Mouse (Mus musculus) myocyte (in vitro differentiated cells): ENCODE data around the gene Ube2s. TPM values are rescaled to one million over a fixed set of nuclear protein-coding genes. Genes with fewer than 3 reads are reported as not detected.

ENCODE experiments used
- H3K27me3 ChIP-seq: one replicate; pipeline ENCODE4 v1.6.1; 2011; ENCODE audit not compliant: control insufficient read depth, insufficient read depth, insufficient read length
- H3K36me3 ChIP-seq: one replicate; pipeline ENCODE4 v1.6.1; 2011; ENCODE audit not compliant: control insufficient read depth, insufficient read depth
- H3K4me2 ChIP-seq: one replicate; pipeline ENCODE4 v1.6.1; 2011; ENCODE audit warnings: low read depth, control low read depth
- H3K4me3 ChIP-seq: one replicate; pipeline ENCODE4 v1.5.1; 2011; ENCODE audit warnings: mild to moderate bottlenecking, control low read depth, moderate library complexity
- H3K79me2 ChIP-seq: one replicate; pipeline ENCODE4 v1.6.1; 2011; ENCODE audit not compliant: control insufficient read depth, insufficient read depth
- H3ac ChIP-seq: one replicate; pipeline ENCODE4 v1.6.1; 2011; ENCODE audit not compliant: control insufficient read depth, insufficient read length
- CEBPB ChIP-seq: IDR thresholded peaks from 2 replicates; pipeline ENCODE4 v1.6.1; 2011; ENCODE audit warnings: mild to moderate bottlenecking, moderate library complexity; ENCODE audit not compliant: poor library complexity, insufficient read depth, severe bottlenecking
- E2F4 ChIP-seq: IDR thresholded peaks from one replicate; pipeline ENCODE4 v1.6.1; 2011; ENCODE audit warnings: mild to moderate bottlenecking, control low read depth, moderate library complexity; ENCODE audit not compliant: insufficient read depth
- MAX ChIP-seq: IDR thresholded peaks from one replicate; pipeline ENCODE4 v1.6.1; 2011; ENCODE audit warnings: low read depth, mild to moderate bottlenecking, control low read depth
- MYOD1 ChIP-seq, 3 experiments: IDR thresholded peaks; one replicate each; pipeline ENCODE4 v1.6.1; 2011; ENCODE audit warnings: control low read depth in 2 of 3, low read depth in 2 of 3, mild to moderate bottlenecking in 2 of 3, moderate library complexity in 1 of 3; ENCODE audit not compliant: insufficient read length in 2 of 3, control insufficient read depth in 1 of 3
- MYOG ChIP-seq, 3 experiments: IDR thresholded peaks; one replicate each; pipeline ENCODE4 v1.6.1; 2011; ENCODE audit warnings: control low read depth in 2 of 3, low read depth in 2 of 3, mild to moderate bottlenecking in 2 of 3; ENCODE audit not compliant: insufficient read length in 2 of 3, control insufficient read depth in 1 of 3, insufficient read depth in 1 of 3
- POLR2A ChIP-seq: IDR thresholded peaks from one replicate; pipeline ENCODE4 v1.6.1; 2011; ENCODE audit warnings: low read depth, mild to moderate bottlenecking, control low read depth, moderate library complexity; ENCODE audit not compliant: insufficient read length
- POLR2AphosphoS2 ChIP-seq: IDR thresholded peaks from one replicate; pipeline ENCODE4 v1.6.1; 2011; ENCODE audit warnings: low read depth, control low read depth; ENCODE audit not compliant: insufficient read length
- REST ChIP-seq: IDR thresholded peaks from one replicate; pipeline ENCODE4 v1.6.1; 2011; ENCODE audit warnings: mild to moderate bottlenecking, control low read depth, moderate library complexity; ENCODE audit not compliant: insufficient read depth, insufficient read length
- SRF ChIP-seq: IDR thresholded peaks from one replicate; pipeline ENCODE4 v1.6.1; 2011; ENCODE audit warnings: low read depth; ENCODE audit not compliant: control insufficient read depth, insufficient read length
- TCF12 ChIP-seq: IDR thresholded peaks from one replicate; pipeline ENCODE4 v1.6.1; 2011; ENCODE audit warnings: mild to moderate bottlenecking, control low read depth; ENCODE audit not compliant: poor library complexity, insufficient read depth, severe bottlenecking
- TCF3 ChIP-seq: IDR thresholded peaks from one replicate; pipeline ENCODE4 v1.6.1; 2011; ENCODE audit warnings: low read depth, control low read depth; ENCODE audit not compliant: insufficient read length
- USF1 ChIP-seq: IDR thresholded peaks from one replicate; pipeline ENCODE4 v1.6.1; 2011; ENCODE audit warnings: low read depth, mild to moderate bottlenecking, control low read depth, moderate library complexity
- polyA plus RNA-seq: library from polyadenylated mRNA; unstranded; fragments of >200 nt; fragmentation: generic; extraction: Trizol; gene quantifications from one replicate; pipeline ENCODE4 v1.2.1, GENCODE M21; 2012; ENCODE audit warnings: missing spikeins

Ube2s gene
- polyA plus RNA-seq, 1 experiment: 261 TPM

- Histone ChIP-seq H3K27me3 (no peaks in the 10 kb centered on the region), H3ac (no peak overlapping the region), H3K36me3 (no peaks in the 10 kb centered on the region), H3K4me2 (no peak overlapping the region), H3K79me2 (no peaks in the 10 kb centered on the region), H3K4me3 (no peak overlapping the region)
- TF ChIP-seq REST: no peak
- TF ChIP-seq POLR2A: no peak
These were observed 65.1 kb downstream of the Ube2s start for GRCm38 (mm10) chr7:4747156-4747899.

- no peak for TF ChIP-seq MYOG (IDR thresholded peaks at IDR 0.05; ENCODE audit: control insufficient read depth in 1 of 3, insufficient read depth in 1 of 3, insufficient read length in 2 of 3, low read depth in 2 of 3)
- no peak for TF ChIP-seq POLR2A
- no peak for TF ChIP-seq POLR2AphosphoS2
- no peak for TF ChIP-seq USF1
- no peak for TF ChIP-seq TCF3
- no peak for TF ChIP-seq CEBPB
- TF ChIP-seq SRF: no peak
- TF ChIP-seq REST: no peak
- TF ChIP-seq MAX: no peak
- TF ChIP-seq TCF12: no peak
- H3K4me2 ChIP-seq: no peak overlapping the region
- no peak overlapping the region for H3ac ChIP-seq
- no peaks in the 10 kb centered on the region for H3K36me3 ChIP-seq
- no peak overlapping the region for H3K4me3 ChIP-seq
- H3K79me2 ChIP-seq: no peaks in the 10 kb centered on the region
- H3K27me3 ChIP-seq: no peaks in the 10 kb centered on the region
These were observed 65.9 kb downstream of the Ube2s start for GRCm38 (mm10) chr7:4746326-4746980.

GRCm38 (mm10) chr7:4744886-4745285 lies 67.5 kb downstream of the Ube2s start:
- H3K36me3 ChIP-seq: no peaks in the 10 kb centered on the region
- no peak overlapping the region for H3ac ChIP-seq
- TF ChIP-seq E2F4 (no peak), POLR2A (no peak), SRF (no peak), TCF12 (no peak), USF1 (no peak), MYOD1 (IDR thresholded peaks at IDR 0.05; ENCODE audit: control insufficient read depth in 1 of 3, insufficient read length in 2 of 3, low read depth in 2 of 3) (no peak), MYOG (IDR thresholded peaks at IDR 0.05; ENCODE audit: control insufficient read depth in 1 of 3, insufficient read depth in 1 of 3, insufficient read length in 2 of 3, low read depth in 2 of 3) (no peak), REST (no peak), CEBPB (no peak), POLR2AphosphoS2 (no peak), MAX (no peak), TCF3 (no peak)
- no peak overlapping the region for H3K4me3 ChIP-seq
- no peaks in the 10 kb centered on the region for H3K27me3 ChIP-seq
- H3K79me2 ChIP-seq: peaks cover 5% of the 10 kb centered on the region
- H3K4me2 ChIP-seq: no peak overlapping the region

Other genes starting within 250 kb of the Ube2s start
- gene Ptprh, start 208.5 kb downstream of the Ube2s start, polyA plus RNA-seq: not detected
- gene Tmem86b, start 181.2 kb downstream of the Ube2s start, polyA plus RNA-seq: 2.2 TPM
- 46.1 TPM for gene Ppp6r1, start 153.6 kb downstream of the Ube2s start, polyA plus RNA-seq
- 67.5 TPM for gene Hspbp1, start 127.5 kb downstream of the Ube2s start, polyA plus RNA-seq
- gene Brsk1, start 122.0 kb downstream of the Ube2s start, polyA plus RNA-seq: 7.0 TPM
- gene Tmem150b, start 87.3 kb downstream of the Ube2s start, polyA plus RNA-seq: 0.04 TPM
- 19.2 TPM for gene Kmt5c, start 72.5 kb downstream of the Ube2s start, polyA plus RNA-seq
- gene Cox6b2, start 59.5 kb downstream of the Ube2s start, polyA plus RNA-seq: 0.19 TPM
- not detected for gene Fam71e2, start 41.3 kb downstream of the Ube2s start, polyA plus RNA-seq
- gene Il11, start 29.7 kb downstream of the Ube2s start, polyA plus RNA-seq: 0.56 TPM
- not detected for gene Tmem190, start 29.7 kb downstream of the Ube2s start, polyA plus RNA-seq
- gene Tmem238, start 22.9 kb downstream of the Ube2s start, polyA plus RNA-seq: 7.1 TPM
- gene Rpl28, start 19.7 kb downstream of the Ube2s start, polyA plus RNA-seq: 3,329 TPM
- not detected for gene Shisa7, start 32.1 kb upstream of the Ube2s start, polyA plus RNA-seq
- 0.65 TPM for gene Isoc2b, start 57.7 kb upstream of the Ube2s start, polyA plus RNA-seq
- 3.3 TPM for gene Isoc2a, start 64.6 kb upstream of the Ube2s start, polyA plus RNA-seq
- not detected for gene Gm36210, start 93.9 kb upstream of the Ube2s start, polyA plus RNA-seq
- 8.0 TPM for gene Zfp628, start 102.6 kb upstream of the Ube2s start, polyA plus RNA-seq
- gene Nat14, start 109.4 kb upstream of the Ube2s start, polyA plus RNA-seq: 3.1 TPM
- 13.6 TPM for gene Ssc5d, start 113.2 kb upstream of the Ube2s start, polyA plus RNA-seq
- gene Sbk2, start 151.8 kb upstream of the Ube2s start, polyA plus RNA-seq: 7.1 TPM
- 0.34 TPM for gene Sbk3, start 158.6 kb upstream of the Ube2s start, polyA plus RNA-seq
- gene Zfp579, start 183.6 kb upstream of the Ube2s start, polyA plus RNA-seq: 16.3 TPM
- 15.7 TPM for gene Zfp524, start 201.8 kb upstream of the Ube2s start, polyA plus RNA-seq
- 22.8 TPM for gene Fiz1, start 202.1 kb upstream of the Ube2s start, polyA plus RNA-seq
- gene Gm44973, start 202.9 kb upstream of the Ube2s start, polyA plus RNA-seq: not detected
- 18.1 TPM for gene Zfp865, start 207.8 kb upstream of the Ube2s start, polyA plus RNA-seq
- 0.19 TPM for gene Ccdc106, start 208.0 kb upstream of the Ube2s start, polyA plus RNA-seq
- gene 4632433K11Rik, start 221.5 kb upstream of the Ube2s start, polyA plus RNA-seq: not detected
- 1.5 TPM for gene Zfp784, start 225.9 kb upstream of the Ube2s start, polyA plus RNA-seq
- 13.1 TPM for gene Zfp580, start 238.9 kb upstream of the Ube2s start, polyA plus RNA-seq
- gene U2af2, start 249.6 kb upstream of the Ube2s start, polyA plus RNA-seq: 159 TPM